Mouse (Mus musculus): ENCODE data around the gene Rpgrip1. TPM values are rescaled to one million over a fixed set of nuclear protein-coding genes. Genes with fewer than 3 reads are reported as not detected.

Gene Rpgrip1
- total and polyA plus RNA-seq, 3 experiments: 0.26 to 1.2 (median 0.55) TPM

- DNase-seq: peak; percentile 67
Observed at GRCm38 (mm10) chr14:52118823-52119608, 8.5 kb downstream of the Rpgrip1 start.

- DNase-seq: no peak
Observed at GRCm38 (mm10) chr14:52120169-52120568, 9.7 kb downstream of the Rpgrip1 start.

- peak; percentile 66 for DNase-seq
Observed at GRCm38 (mm10) chr14:52123918-52124317, 13.4 kb downstream of the Rpgrip1 start.

GRCm38 (mm10) chr14:52124636-52125035 lies 14.1 kb downstream of the Rpgrip1 start:
- no peak for DNase-seq

GRCm38 (mm10) chr14:52133584-52133983 lies 23.1 kb downstream of the Rpgrip1 start:
- no peak for DNase-seq

GRCm38 (mm10) chr14:52140577-52141444 lies 30.3 kb downstream of the Rpgrip1 start:
- no peak for DNase-seq

GRCm38 (mm10) chr14:52141445-52142127 lies 31.1 kb downstream of the Rpgrip1 start:
- DNase-seq: no peak

GRCm38 (mm10) chr14:52144165-52144564 lies 33.7 kb downstream of the Rpgrip1 start:
- no peak for DNase-seq

GRCm38 (mm10) chr14:52146540-52146939 lies 36.0 kb downstream of the Rpgrip1 start:
- DNase-seq: no peak

- no peak for DNase-seq
Observed at GRCm38 (mm10) chr14:52149888-52150287, 39.4 kb downstream of the Rpgrip1 start.

- no peak for DNase-seq
Observed at GRCm38 (mm10) chr14:52152179-52152578, 41.7 kb downstream of the Rpgrip1 start.

GRCm38 (mm10) chr14:52152613-52153012 lies 42.1 kb downstream of the Rpgrip1 start:
- no peak for DNase-seq

GRCm38 (mm10) chr14:52155008-52155407 lies 44.5 kb downstream of the Rpgrip1 start:
- no peak for DNase-seq

GRCm38 (mm10) chr14:52160911-52161310 lies 50.4 kb downstream of the Rpgrip1 start:
- peak; percentile 86 for DNase-seq

- DNase-seq: no peak
Observed at GRCm38 (mm10) chr14:52166571-52166970, 56.1 kb downstream of the Rpgrip1 start.

- DNase-seq: no peak
Observed at GRCm38 (mm10) chr14:52188788-52189187, 78.3 kb downstream of the Rpgrip1 start.

- DNase-seq: no peak
Observed at GRCm38 (mm10) chr14:52189519-52189918, 79.0 kb downstream of the Rpgrip1 start.

- DNase-seq: peak; percentile 47
Observed at GRCm38 (mm10) chr14:52190740-52191359, 80.3 kb downstream of the Rpgrip1 start.

GRCm38 (mm10) chr14:52195691-52196090 lies 85.2 kb downstream of the Rpgrip1 start:
- DNase-seq: no peak

GRCm38 (mm10) chr14:52196230-52197155 lies 86.0 kb downstream of the Rpgrip1 start:
- no peak for DNase-seq

Measured in adrenal gland, adult 2 months (tissue).